Mouse (Mus musculus): ENCODE measurements around the gene Ercc2.

DNA sequence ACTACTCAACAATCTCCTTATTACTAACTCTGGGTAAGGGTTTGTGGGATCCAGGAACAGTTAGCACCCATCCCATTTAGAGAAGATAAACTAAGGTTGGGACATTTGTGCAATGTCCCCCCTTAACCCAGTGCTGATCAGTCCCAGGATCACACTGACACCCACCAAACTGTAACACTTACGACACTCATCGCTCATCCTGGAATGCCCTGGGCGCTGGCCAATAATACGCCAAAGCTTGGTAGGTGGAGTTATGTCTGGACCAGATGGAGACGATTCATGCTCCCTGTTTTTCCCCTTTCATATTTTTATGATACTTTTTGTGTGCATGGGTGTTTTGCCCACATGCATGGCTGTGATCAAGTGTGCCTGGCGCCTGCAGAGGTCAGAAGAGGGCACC, 48.6 kb downstream of the Ercc2 start:
- TF ChIP-seq CTCF (IDR thresholded peaks at IDR 0.05; ENCODE audit: borderline replicate concordance, insufficient read depth, low read depth, low read length) (no peak), POLR2A (IDR thresholded peaks at IDR 0.05; ENCODE audit: borderline replicate concordance, insufficient read depth, low read length) (no peak)

Data from cerebellum, adult 2 months (tissue).